Mouse (Mus musculus) CH12.LX (cell line): ENCODE data around the gene Tmem167b.

Source experiments
- CTCF ChIP-seq, 2 experiments: IDR thresholded peaks in 1 of 2; conservative IDR thresholded peaks in 1 of 2; 2 replicates each; pipeline ENCODE4 v1.5.1; 2011 to 2012; ENCODE audit warnings: low read depth in 2 of 2, low read length in 2 of 2, improper control_type of control experiment in 1 of 2, inconsistent platforms in 1 of 2, mild to moderate bottlenecking in 1 of 2, moderate library complexity in 1 of 2
- EP300 ChIP-seq: IDR thresholded peaks from 2 replicates; pipeline ENCODE4 v1.6.1; 2011; ENCODE audit warnings: low read length, improper control_type of control experiment
- NELFE ChIP-seq: IDR thresholded peaks from 2 replicates; pipeline ENCODE4 v1.6.1; 2011; ENCODE audit warnings: low read depth, low read length, improper control_type of control experiment
- POLR2A ChIP-seq: IDR thresholded peaks from 2 replicates; pipeline ENCODE4 v1.6.1; 2011; ENCODE audit warnings: low read depth, mild to moderate bottlenecking, improper control_type of control experiment, low read length
- USF1 ChIP-seq: IDR thresholded peaks from 2 replicates; pipeline ENCODE4 v1.6.1; 2014; ENCODE audit warnings: low read depth, mild to moderate bottlenecking, inconsistent platforms, low read length, improper control_type of control experiment

GRCm38 (mm10) chr3:108523415-108523814, 38.9 kb downstream of the Tmem167b start:
- TF ChIP-seq CTCF (conservative IDR thresholded peaks at IDR 0.05 in 1 of 2, IDR thresholded peaks at IDR 0.05 in 1 of 2; ENCODE audit: low read depth in 2 of 2, low read length in 2 of 2) = no peak
- TF ChIP-seq POLR2A = no peak
- TF ChIP-seq USF1 = no peak
- no peak for TF ChIP-seq NELFE
- TF ChIP-seq EP300 = peak; percentile 78
